Comparison of ENCODE assay signal across 8 mouse cellular contexts in genomic region chr9:80155277-80155676, GRCm38 (mm10). TPM values are rescaled to one million over a fixed set of nuclear protein-coding genes. Genes with fewer than 3 reads are reported as not detected.
DNase-seq lines count a peak whose midpoint lies in the region; ATAC-seq lines count a peak whose summit lies in the region.

No protein-coding gene starts in this region.

- 75% methylated on average over 5 of the region's 5 CpGs for WGBS in kidney, embryonic 14.5 days
- 33% methylated on average over 5 of the region's 5 CpGs for WGBS in hindbrain, embryonic 15.5 days
- WGBS in neural tube, embryonic 14.5 days = 47% methylated on average over 5 of the region's 5 CpGs
- WGBS in intestine, embryonic 15.5 days = 82% methylated on average over 5 of the region's 5 CpGs

- H3K4me3 ChIP-seq in kidney, embryonic 14.5 days (ENCODE audit: low read length) = no peak overlapping the region
- no peak overlapping the region for H3K4me3 ChIP-seq in hindbrain, embryonic 15.5 days
- no peak overlapping the region for H3K4me3 ChIP-seq in neural tube, embryonic 14.5 days (ENCODE audit: low read depth, low read length)
- no peak overlapping the region for H3K4me3 ChIP-seq in intestine, embryonic 15.5 days (replicated peaks)

- no peaks in the 10 kb centered on the region for H3K4me1 ChIP-seq in kidney, embryonic 14.5 days (ENCODE audit: control insufficient read depth, insufficient read depth, low read length)
- no peaks in the 10 kb centered on the region for H3K4me1 ChIP-seq in hindbrain, embryonic 15.5 days (replicated peaks)
- H3K4me1 ChIP-seq in neural tube, embryonic 14.5 days (ENCODE audit: control insufficient read depth, insufficient read depth, low read length) = no peaks in the 10 kb centered on the region
- no peaks in the 10 kb centered on the region for H3K4me1 ChIP-seq in intestine, embryonic 15.5 days (replicated peaks)

- H3K36me3 ChIP-seq in kidney, embryonic 14.5 days (ENCODE audit: control insufficient read depth, insufficient read depth, low read length) = no peaks in the 10 kb centered on the region
- H3K36me3 ChIP-seq in hindbrain, embryonic 15.5 days = 0 out of 2 replicates have a peak, but pooled peaks cover 9% of the 10 kb centered on the region
- no peaks in the 10 kb centered on the region; the same call in 1 of the 2 replicates for H3K36me3 ChIP-seq in neural tube, embryonic 14.5 days (ENCODE audit: control insufficient read depth, insufficient read depth, low read length)
- no peaks in the 10 kb centered on the region for H3K36me3 ChIP-seq in intestine, embryonic 15.5 days

- peak; percentile 69 for DNase-seq in kidney, adult 11 months
- peak; percentile 47 to 76 for DNase-seq in left cerebral cortex, postnatal 10 days (ENCODE audit: extremely low spot score in 1 of 2, low spot score in 2 of 2)
- DNase-seq in gastrocnemius, postnatal 10 days = no peak

- no peak overlapping the region for H3K9ac ChIP-seq in kidney, embryonic 14.5 days (ENCODE audit: low read depth, low read length)
- H3K9ac ChIP-seq in hindbrain, embryonic 15.5 days = no peak overlapping the region
- no peak overlapping the region for H3K9ac ChIP-seq in neural tube, embryonic 14.5 days (replicated peaks; ENCODE audit: low read depth, low read length)
- H3K9ac ChIP-seq in intestine, embryonic 15.5 days = no peak overlapping the region

- H3K27me3 ChIP-seq in kidney, embryonic 14.5 days (ENCODE audit: control insufficient read depth, insufficient read depth, low read length) = no peaks in the 10 kb centered on the region
- no peaks in the 10 kb centered on the region for H3K27me3 ChIP-seq in hindbrain, embryonic 15.5 days
- no peaks in the 10 kb centered on the region for H3K27me3 ChIP-seq in neural tube, embryonic 14.5 days (ENCODE audit: control insufficient read depth, insufficient read depth, low read length)
- no peaks in the 10 kb centered on the region for H3K27me3 ChIP-seq in intestine, embryonic 15.5 days (replicated peaks)

- H3K4me2 ChIP-seq in kidney, embryonic 14.5 days (replicated peaks; ENCODE audit: low read depth, low read length) = no peak overlapping the region
- H3K4me2 ChIP-seq in hindbrain, embryonic 15.5 days = no peak overlapping the region
- H3K4me2 ChIP-seq in neural tube, embryonic 14.5 days (ENCODE audit: low read depth, low read length) = no peak overlapping the region
- no peak overlapping the region for H3K4me2 ChIP-seq in intestine, embryonic 15.5 days (replicated peaks)

- ATAC-seq in kidney, embryonic 14.5 days (ENCODE audit: low FRiP score, low TSS enrichment) = no peak
- peak; percentile 36; the same call in 1 of the 2 replicates for ATAC-seq in frontal cortex, adult (ENCODE audit: low TSS enrichment)
- peak; percentile 58 for ATAC-seq in hindbrain, embryonic 15.5 days (ENCODE audit: low FRiP score, low read depth)
- ATAC-seq in neural tube, embryonic 14.5 days (ENCODE audit: low read depth) = peak; percentile 68; the same call in 1 of the 2 replicates
- ATAC-seq in intestine, embryonic 15.5 days = no peak

- intact Hi-C loops in left cerebral cortex, postnatal 10 days (cut with DNase I) = no loop called here

- H3K9me3 ChIP-seq in kidney, embryonic 14.5 days (ENCODE audit: control insufficient read depth, low read length) = 0 out of 2 replicates have a peak, but pooled peaks cover 3% of the 10 kb centered on the region
- no peaks in the 10 kb centered on the region for H3K9me3 ChIP-seq in hindbrain, embryonic 15.5 days
- H3K9me3 ChIP-seq in neural tube, embryonic 14.5 days (ENCODE audit: control insufficient read depth, low read length) = no peaks in the 10 kb centered on the region
- H3K9me3 ChIP-seq in intestine, embryonic 15.5 days = no peaks in the 10 kb centered on the region

- no peak overlapping the region for H3K27ac ChIP-seq in kidney, embryonic 14.5 days (ENCODE audit: low read depth, low read length)
- no peak overlapping the region for H3K27ac ChIP-seq in hindbrain, embryonic 15.5 days (replicated peaks)
- H3K27ac ChIP-seq in neural tube, embryonic 14.5 days (ENCODE audit: low read depth, low read length) = no peak overlapping the region
- no peak overlapping the region for H3K27ac ChIP-seq in intestine, embryonic 15.5 days

RNA-seq across cellular contexts. Expression of gene Myo6, which starts 9.6 kb away (rescaled TPM):
- polyA plus RNA-seq in kidney, embryonic 14.5 days (2014; fragmentation: Nextera tagmentation; extraction: Ambion mirVana) = 22.1 and 60.8 TPM in 2 replicates
- polyA plus RNA-seq in hindbrain, embryonic 15.5 days (2015; fragmentation: Nextera tagmentation; extraction: Ambion mirVana) = 20.9 and 23.8 TPM in 2 replicates
- 10 to 100 TPM; 46.3 to 49.6 TPM for total RNA-seq in left cerebral cortex, postnatal 10 days (2021)
- 26.0 and 27.2 TPM in 2 replicates for polyA plus RNA-seq in neural tube, embryonic 14.5 days (2014; fragmentation: Nextera tagmentation; extraction: Ambion mirVana)
- 64.7 and 71.9 TPM in 2 replicates for polyA plus RNA-seq in intestine, embryonic 15.5 days (2015; fragmentation: Nextera tagmentation; extraction: Ambion mirVana)
- 10 to 100 TPM; 10.9 to 16.2 TPM for total RNA-seq in gastrocnemius, postnatal 10 days (2021)

Comparison
In these comparisons a context has a peak if more than half of its experiments do, and no peak if none do; other contexts are left out.
1. ATAC-seq: peak in frontal cortex, adult (single experiment), hindbrain, embryonic 15.5 days (single experiment) and neural tube, embryonic 14.5 days (single experiment); none in kidney, embryonic 14.5 days (single experiment) and intestine, embryonic 15.5 days (single experiment).